Mouse (Mus musculus) cerebellum, postnatal 4 days (tissue): ENCODE data around the gene H2-Q6.
"Not testable (repeated sequence)": the region's sequence is repeated elsewhere in the genome, so short reads cannot be mapped to it uniquely, and the experiment has no call there.

ENCODE experiments used
- DNase-seq, 2 experiments: peaks; one replicate each; pipeline ENCODE4 v3.0.0; 2022; ENCODE audit warnings: low spot score in 2 of 2, mixed read lengths in 1 of 2

Gene H2-Q6

DNA sequence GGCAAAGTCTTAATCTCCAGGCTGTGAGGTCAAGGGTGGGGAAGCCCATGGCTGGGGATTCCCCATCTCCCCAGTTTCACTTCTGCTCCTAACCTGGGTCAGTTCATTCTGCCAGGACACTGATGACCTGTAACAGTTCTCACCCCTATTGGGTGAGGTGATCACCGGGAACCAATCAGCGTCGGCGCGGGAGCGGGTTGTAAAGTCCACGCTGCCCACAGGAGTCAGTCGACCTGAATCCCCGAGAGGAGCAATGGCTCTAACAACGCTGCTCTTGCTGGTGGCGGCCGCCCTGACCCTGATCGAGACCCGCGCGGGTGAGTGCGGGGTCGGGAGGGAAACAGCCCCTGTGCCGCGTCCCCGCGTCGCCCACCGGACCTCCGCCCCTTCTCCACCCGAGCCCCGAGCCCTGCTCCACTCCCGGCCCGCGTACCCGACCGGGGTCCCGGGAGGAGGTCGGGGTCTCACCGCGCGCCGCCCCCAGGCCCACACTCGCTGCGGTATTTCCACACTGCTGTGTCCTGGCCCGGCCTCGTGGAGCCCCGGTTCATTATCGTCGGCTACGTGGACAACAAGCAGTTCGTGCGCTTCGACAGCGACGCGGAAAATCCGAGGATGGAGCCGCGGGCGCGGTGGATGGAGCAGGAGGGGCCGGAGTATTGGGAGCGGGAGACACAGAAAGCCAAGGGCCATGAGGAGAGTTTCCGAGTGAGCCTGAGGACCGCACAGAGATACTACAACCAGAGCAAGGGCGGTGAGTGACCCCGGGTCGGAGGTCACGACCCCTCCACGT is at the start of gene H2-Q6:
TSS of gene H2-Q6 (plus strand) at position 227 of the 793 bp plus-strand sequence.
- DNase-seq = peak in 1 of 2 experiments; percentile 29

DNA sequence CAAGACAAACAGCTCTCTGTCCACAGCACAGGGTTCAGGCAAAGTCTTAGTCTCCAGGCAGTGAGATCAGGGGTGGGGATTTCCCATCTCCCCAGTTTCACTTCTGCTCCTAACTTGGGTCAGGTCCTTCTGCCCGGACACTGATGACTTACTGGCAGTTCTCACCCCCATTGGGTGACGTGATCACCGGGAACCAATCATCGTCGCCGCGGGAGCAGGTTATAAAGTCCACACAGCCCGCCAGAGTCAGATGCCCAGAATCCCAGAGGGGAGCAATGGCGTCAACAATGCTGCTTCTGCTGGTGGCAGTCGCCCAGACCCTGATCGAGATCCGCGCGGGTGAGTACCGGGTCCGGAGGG is 45.3 kb upstream of the H2-Q6 start, which contains the start of gene H2-Q4:
TSS of gene H2-Q4 (plus strand) at position 249 of the 360 bp plus-strand sequence.
- peak; percentile 55 to 74 for DNase-seq

DNA sequence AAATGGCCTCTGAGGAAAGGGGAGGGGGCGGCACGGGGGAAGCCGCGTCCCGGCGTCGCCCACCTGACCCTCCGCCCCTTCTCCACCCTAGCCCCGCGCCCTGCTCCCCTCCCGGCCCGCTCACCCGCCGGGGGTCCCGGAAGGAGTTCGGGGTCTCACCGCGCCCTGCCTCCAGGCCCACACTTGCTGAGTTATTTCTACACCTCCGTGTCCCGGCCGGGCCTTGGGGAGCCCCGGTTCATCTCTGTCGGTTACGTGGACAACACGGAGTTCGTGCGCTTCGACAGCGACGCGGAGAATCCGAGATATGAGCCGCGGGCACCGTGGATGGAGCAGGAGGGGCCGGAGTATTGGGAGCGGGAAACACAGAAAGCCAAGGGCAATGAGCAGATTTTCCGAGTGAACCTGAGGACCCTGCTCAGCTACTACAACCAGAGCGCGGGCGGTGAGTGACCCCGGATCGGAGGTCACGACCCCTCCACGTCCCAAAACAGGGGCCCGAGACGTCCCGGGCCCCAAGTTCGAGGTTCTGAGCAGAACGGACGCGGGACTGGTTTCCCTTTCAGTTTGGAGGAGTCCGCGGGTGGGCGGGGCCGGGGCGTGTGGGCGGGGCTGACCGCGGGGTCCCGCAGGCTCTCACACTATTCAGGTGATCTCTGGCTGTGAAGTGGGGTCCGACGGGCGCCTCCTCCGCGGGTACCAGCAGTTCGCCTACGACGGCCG is 44.8 kb upstream of the H2-Q6 start:
- DNase-seq = peak in 1 of 2 experiments; percentile 16

DNA sequence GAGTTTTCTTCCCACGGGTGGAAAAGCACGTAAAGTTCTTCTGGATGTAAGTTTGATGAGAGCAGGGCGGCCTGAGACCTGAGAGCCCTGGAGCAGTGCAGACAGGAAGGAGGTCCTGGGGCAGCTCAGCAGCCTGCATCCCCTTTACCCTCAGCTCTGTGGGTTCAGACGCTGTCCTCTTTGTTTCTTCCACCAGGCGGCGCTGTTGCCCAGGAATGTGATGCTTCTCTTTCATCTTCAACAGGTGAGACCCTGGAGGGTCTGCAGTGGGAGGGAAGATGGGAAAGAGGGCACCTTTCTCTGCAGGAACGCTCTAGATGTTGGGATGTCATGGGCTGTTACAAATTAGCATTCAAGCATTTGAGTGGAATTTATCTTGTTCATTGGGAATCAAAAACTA is 34.9 kb upstream of the H2-Q6 start:
- DNase-seq = peak in 1 of 2 experiments; percentile 34

DNA sequence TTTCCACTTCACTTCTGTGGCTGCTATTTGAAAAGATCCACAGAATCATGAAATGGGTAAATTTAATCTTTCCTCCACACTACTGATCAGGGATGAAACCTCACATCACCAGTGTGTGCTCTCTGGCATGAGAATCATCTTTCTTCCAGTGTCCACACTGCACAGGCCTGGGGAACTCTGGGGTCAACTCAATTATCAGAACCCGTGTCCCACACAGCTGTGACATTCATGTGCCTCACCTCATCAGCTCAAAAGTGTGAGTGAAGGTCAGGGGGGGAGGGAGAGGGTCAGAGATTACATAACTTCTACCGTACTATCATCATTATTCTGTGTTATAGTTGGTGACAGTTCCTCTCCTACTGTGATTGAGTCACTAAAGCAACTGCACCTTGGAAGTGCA is 32.0 kb upstream of the H2-Q6 start:
- not testable (repeated sequence) for DNase-seq

DNA sequence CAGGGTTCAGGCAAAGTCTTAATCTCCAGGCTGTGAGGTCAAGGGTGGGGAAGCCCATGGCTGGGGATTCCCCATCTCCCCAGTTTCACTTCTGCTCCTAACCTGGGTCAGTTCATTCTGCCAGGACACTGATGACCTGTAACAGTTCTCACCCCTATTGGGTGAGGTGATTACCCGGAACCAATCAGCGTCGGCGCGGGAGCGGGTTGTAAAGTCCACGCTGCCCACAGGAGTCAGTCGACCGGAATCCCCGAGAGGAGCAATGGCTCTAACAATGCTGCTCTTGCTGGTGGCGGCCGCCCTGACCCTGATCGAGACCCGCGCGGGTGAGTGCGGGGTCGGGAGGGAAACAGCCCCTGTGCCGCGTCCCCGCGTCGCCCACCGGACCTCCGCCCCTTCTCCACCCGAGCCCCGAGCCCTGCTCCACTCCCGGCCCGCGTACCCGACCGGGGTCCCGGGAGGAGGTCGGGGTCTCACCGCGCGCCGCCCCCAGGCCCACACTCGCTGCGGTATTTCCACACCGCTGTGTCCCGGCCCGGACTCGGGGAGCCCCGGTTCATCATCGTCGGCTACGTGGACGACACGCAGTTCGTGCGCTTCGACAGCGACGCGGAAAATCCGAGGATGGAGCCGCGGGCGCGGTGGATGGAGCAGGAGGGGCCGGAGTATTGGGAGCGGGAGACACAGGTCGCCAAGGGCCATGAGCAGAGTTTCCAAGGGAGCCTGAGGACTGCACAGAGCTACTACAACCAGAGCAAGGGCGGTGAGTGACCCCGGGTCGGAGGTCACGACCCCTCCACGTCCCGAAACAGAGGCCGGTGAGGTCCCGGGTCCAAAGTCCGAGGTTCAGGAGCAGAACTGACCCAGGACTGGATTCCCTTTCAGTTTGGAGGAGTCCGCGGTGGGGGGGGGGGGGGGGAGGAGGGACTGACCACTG is 30.5 kb upstream of the H2-Q6 start:
- DNase-seq = not testable (repeated sequence)

DNA sequence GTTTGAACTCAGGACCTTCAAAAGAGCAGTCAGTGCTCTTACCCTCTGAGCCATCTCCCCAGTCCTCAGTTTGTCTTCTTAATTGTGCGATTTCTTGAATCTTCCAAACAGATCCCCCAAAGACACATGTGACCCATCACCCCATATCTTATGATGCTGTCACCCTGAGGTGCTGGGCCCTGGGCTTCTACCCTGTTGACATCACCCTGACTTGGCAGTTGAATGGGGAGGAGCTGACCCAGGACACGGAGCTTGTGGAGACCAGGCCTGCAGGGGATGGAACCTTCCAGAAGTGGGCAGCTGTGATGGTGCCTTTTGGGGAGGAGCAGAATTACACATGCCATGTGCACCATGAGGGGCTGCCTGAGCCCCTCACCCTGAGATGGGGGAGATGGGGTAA is 27.7 kb upstream of the H2-Q6 start:
- not testable (repeated sequence) for DNase-seq

DNA sequence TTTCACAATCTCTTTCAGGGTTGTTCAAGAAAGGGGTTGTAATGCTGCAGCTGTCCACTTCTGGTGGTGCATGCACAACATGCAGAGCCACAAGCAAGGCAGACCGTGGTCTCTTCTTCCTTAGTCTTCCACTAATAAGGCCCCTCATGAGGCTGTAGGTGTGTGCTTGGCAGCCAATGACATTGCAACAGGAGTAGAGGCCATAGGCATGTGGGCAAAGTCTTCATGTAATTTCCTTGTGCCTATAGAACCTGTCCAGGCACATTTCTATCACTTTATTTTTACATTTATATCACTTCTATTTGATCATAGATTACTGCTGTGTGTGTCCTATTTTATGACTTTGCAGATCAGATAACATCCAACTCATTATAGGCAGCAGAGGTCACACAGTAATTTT is 11.6 kb upstream of the H2-Q6 start:
- DNase-seq = not testable (repeated sequence)

DNA sequence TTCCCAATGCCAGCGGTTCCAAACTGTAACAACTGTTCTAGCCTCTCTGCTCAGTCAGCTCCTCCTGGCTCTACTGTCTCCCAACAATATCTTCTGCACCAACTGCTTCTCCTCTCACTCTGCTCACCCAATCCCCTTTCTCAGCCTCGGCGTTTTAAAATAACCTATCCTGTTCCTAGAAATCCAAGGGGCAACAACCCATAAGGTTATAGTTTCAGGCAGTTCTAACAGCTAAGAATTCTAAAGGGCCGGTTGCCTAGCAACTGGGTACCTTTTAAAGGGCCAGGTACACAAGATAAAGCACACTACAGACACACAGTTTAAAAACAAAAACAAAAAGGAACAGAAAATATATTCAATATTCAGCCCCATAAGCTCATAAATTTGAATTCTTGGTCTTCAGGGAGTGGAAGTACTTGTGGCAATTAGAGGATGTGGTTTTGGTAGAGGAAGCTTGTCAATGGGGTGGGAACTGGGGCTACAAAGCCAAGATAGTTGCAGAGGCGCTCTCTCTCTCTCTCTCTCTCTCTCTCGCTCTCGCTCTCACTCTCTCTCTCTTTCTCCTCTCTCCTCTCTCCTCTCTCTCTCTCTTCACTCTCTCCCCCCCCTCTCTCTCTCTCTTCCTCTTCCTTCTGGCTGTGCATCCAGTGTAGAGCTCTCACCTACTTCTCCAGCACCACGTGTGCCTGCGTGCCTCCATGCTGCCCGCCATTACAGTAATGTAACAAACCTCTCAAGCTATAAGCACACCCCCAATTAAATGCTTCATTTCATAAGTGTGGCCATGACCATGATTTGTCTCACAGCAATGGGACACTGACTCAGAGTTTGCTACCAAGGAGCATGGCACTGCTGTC is 9.1 kb upstream of the H2-Q6 start:
- DNase-seq = not testable (repeated sequence)

DNA sequence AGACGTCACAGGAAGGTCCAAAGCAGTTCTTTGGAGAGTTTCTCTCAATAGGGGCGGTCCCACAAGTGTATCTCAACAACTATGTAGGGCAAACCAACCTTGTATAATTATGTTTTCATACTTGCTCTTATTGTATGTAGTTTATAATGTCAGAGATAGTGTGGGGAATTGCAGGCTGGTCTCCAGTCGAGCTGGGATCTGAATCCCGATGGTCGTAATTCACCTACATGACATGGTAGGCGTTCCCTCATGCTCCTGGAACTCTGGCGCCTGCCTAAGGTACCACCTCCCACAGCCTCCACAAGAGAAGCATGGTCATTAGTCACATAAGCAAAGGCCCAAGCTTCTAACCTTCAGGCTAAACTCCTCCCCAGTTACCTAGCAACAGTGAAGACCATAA is 5.9 kb upstream of the H2-Q6 start:
- DNase-seq = no peak

DNA sequence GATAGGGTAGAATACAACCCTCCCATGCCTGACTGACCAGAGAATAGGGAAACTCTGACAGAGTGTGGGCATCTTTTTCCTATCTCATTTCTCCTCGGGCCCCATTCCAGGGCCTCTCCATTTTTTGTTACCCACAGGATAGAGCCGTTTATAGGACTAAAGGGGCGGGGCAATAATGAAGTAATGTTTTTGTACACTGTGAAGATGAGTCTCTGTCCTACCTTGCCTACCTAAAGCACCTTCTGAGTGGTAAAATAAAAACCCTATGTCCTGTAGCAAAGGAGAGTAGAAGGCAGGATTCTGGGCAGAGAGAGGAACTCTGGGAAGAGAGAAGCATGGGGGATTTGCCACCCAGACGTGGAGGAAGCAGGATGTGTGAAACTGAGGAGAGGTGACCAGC is 5.1 kb upstream of the H2-Q6 start:
- not testable (repeated sequence) for DNase-seq

DNA sequence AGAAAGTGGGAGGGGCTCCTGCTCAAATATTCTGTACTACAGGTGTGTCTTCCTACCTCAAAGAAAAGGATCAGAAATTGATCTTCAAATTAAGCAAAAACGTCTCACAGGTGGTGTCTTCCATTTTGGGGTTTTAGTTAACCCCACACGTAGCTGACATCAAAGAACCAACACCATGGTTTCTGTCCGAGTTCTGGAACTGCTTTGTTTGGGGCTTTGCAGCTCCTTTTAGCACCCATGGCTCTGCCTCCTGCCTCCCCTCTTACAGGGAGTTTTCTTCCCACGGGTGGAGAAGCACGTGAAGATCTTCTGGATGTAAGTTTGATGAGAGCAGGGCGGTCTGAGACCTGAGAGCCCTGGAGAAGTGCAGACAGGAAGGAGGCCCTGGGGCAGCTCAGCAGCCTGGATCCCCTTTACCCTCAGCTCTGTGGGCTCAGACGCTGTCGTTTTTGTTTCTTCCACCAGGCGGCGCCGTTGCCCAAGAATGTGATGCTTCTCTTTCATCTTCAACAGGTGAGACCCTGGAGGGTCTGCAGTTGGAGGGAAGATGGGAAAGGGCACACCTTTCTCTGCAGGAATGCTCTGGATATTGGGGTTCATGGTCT is 4.3 kb upstream of the H2-Q6 start:
- DNase-seq = peak in 1 of 2 experiments; percentile 82

DNA sequence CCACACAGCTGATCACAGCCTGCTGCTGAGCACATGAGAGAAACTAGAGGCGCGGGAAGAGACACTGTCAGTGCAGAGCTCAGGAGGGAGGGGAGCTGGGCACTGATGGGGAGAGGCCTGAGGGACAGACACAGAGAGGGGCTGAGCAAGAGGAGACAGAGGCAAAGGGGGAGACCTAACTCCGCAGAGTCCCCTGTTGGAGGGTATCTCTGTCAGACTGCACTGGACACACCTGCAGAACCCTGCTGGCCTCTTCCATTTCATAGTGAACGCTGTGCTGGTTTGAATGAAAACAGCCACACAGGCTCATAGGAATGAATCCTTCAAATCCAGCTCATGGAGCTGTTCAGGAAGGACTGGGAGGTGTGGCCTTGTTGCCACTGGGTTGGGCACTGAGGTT is 3.3 kb upstream of the H2-Q6 start:
- DNase-seq = not testable (repeated sequence)

DNA sequence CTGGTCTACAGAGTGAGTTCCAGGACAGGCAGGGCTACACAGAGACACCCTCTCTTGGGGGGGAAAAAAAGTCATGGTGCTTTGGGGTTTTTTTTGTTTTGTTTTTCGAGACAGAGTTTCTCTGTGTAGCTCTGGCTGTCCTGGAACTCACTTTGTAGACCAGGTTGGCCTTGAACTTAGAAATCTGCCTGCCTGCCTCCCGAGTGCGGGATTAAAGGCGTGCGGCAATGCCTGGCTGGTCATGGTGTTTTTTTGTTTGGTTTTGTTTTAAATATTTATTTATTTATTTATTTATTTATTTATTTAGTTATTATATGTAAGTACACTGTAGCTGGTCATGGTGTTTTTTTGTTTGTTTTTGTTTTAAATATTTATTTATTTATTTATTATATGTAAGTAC is 2.3 kb upstream of the H2-Q6 start:
- not testable (repeated sequence) for DNase-seq

DNA sequence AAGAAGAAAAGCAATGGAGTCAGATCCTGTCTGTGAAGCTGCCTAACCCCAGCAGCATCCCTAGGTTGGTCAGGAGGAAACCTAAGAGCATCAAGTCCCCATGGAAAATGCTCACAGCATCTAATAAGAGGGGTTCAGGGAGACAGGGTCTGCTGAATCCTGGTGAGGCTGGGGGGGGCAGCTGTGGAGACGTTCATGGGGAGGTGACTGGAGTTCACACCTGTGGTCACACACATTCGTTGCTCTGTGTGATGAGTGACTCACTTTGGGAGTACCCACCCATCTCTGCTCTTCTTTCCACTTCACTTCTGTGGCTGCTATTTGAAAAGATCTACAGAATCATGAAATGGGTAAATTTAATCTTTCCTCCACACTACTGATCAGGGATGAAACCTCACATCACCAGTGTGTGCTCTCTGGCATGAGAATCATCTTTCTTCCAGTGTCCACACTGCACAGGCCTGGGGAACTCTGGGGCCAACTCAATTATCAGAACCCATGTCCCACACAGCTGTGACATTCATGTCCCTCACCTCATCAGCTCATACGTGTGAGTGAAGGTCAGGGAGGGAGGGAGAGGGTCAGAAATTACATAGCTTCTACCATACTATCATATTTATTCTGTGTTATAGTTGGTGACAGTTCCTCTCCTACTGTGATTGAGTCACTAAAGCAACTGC is 1.4 kb upstream of the H2-Q6 start:
- not testable (repeated sequence) for DNase-seq

DNA sequence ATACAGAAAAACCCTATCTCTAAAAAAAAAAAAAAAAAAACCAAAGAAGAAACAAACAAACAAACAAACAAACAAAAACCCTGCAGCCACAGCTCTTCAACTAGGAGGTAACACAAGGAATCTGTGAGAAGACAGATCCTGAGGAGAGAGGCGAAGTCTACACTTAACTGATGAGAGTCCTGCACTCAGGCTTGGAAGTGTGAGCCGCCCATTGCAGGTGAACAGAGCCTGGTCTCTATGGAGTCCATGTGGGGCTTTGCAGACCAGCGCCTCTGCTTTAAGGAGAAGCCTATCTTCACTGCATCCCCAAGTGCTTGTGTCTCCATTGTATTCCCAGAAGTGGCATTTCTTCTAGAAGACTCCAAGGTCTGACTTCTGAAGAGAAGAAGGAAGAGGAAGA is 544 bp upstream of the H2-Q6 start:
- DNase-seq = not testable (repeated sequence)

DNA sequence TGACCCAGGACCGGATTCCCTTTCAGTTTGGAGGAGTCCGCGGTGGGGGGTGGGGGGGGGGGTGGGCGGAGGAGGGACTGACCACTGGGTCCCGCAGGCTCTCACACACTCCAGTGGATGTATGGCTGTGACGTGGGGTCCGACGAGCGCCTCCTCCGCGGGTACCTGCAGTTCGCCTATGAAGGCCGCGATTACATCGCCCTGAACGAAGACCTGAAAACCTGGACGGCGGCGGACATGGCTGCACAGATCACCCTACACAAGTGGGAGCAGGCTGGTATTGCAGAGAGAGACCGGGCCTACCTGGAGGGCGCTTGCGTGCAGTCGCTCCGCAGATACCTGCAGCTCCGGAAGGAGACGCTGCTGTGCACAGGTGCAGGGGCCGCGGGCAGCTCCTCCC is 824 bp downstream of the H2-Q6 start:
- peak in 1 of 2 experiments; percentile 16 for DNase-seq

DNA sequence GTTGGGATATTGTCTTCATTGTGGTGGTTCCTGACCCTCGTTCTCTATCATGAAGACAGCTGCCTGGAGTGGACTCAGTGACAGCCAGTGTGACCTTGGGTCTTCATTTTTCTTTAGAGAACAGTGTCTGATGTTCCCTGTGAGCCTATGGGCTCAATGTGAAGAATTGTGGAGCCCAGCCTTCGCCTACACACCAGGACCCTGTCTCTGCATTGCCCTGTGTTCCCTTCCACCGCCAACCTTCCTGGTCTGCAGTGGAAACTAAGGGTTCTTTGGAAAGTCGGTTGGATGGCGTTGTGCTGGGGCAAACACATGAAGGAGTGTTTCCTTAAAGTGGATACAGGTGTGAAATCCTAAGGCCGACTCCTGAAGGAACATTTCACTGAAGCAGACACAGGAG is 4.2 kb downstream of the H2-Q6 start:
- DNase-seq = not testable (repeated sequence)

DNA sequence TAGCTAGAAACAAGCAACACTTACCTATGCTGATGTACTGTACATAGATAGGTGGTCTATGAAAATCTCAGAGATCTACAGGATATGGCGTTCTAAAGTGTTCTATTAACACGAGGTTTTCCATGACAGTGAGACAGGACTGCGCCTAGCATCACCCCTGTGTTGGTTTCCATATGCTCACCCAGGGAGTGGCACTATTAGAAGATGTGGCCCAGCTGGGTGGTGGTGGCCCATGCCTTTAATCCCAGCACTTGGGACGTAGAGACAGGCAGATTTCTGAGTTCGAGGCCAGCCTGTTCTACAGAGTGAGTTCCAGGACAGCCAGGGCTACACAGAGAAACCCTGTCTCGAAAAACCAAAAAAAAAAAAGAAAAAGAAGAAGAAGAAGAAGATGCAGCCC is 6.0 kb downstream of the H2-Q6 start:
- DNase-seq = not testable (repeated sequence)

DNA sequence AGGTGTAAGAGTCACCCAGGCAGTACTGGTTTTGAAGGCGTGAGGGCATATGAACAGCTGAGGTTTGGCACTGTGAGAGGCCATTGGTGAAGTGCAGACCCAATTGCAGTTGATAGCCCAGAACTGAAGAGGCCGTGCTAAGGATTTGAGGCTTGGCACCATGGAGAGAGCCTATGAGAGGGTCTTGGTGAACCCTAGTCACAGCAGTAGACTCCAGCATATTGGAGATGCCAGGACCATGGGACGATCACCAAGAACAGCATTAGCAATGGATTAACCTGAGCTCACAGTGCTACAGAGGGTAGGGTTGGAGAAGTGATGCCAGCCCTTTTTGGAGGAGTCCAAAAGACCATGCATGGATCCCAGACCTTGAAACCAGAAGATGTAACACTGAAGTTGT is 7.5 kb downstream of the H2-Q6 start:
- not testable (repeated sequence) for DNase-seq
